18 mouse cellular contexts compared by ENCODE assay signal in the genomic region with DNA sequence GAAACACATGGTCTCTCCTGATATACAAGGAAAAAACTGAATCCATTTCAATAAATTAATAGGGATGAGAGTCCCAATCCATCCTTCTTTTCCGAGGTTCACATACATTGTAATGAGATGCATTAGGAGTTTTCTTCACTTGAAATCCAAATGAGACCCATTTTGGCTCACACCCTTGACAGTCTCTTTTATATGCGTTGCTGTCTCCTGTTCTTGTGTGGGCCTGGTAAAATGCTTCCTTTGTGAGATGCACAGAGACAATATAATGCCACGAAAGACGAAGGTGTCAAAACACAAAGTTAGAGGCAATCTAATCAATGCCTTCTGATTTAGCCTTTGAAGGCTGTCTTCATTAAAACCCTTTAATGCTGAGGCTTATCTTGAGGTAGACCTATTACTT.
"Had no signal": no experiment of that assay in that cellular context is flagged by ENCODE, and none has a peak within 500 bp of the region (broad histone marks: within the 10 kb centered on the region; RNA-seq: fewer than 3 reads in every experiment).

No protein-coding gene starts in this region.

- H3K27me3 ChIP-seq: midbrain, embryonic 13.5 days; neural tube, embryonic 13.5 days; neural tube, embryonic 15.5 days had no signal

- H3K4me1 ChIP-seq: midbrain, embryonic 10.5 days; midbrain, embryonic 13.5 days; neural tube, embryonic 13.5 days; neural tube, embryonic 15.5 days had no signal

- ATAC-seq: midbrain, embryonic 13.5 days; midbrain, embryonic 16.5 days had no signal

- H3K4me2 ChIP-seq: lung, embryonic 14.5 days; midbrain, embryonic 13.5 days; neural tube, embryonic 13.5 days; neural tube, embryonic 15.5 days had no signal

- H3K27ac ChIP-seq: midbrain, embryonic 10.5 days; midbrain, embryonic 13.5 days; neural tube, embryonic 13.5 days; neural tube, embryonic 15.5 days had no signal

- DNase-seq: lung, adult 18-20 months; lung, embryonic 14.5 days; lung, postnatal 10 days; lung, postnatal 4 days; retina, postnatal 1 day; right cerebral cortex, adult 18-20 months; right cerebral cortex, postnatal 25 days; right cerebral cortex, postnatal 4 days; spleen, adult 18-20 months; thymus, adult 18-20 months; thymus, postnatal 14 days; thymus, postnatal 36 days had no signal

- H3K36me3 ChIP-seq: midbrain, embryonic 10.5 days; midbrain, embryonic 13.5 days; neural tube, embryonic 13.5 days; neural tube, embryonic 15.5 days had no signal

- H3K4me3 ChIP-seq: midbrain, embryonic 10.5 days; midbrain, embryonic 13.5 days; myocyte; neural tube, embryonic 13.5 days; neural tube, embryonic 15.5 days had no signal

- H3K9me3 ChIP-seq: midbrain, embryonic 10.5 days; midbrain, embryonic 13.5 days; neural tube, embryonic 13.5 days; neural tube, embryonic 15.5 days had no signal

- H3K9ac ChIP-seq: lung, embryonic 14.5 days; midbrain, embryonic 13.5 days; neural tube, embryonic 13.5 days; neural tube, embryonic 15.5 days had no signal
